Comparison of ENCODE assay signal across 14 mouse cellular contexts in the genomic region with DNA sequence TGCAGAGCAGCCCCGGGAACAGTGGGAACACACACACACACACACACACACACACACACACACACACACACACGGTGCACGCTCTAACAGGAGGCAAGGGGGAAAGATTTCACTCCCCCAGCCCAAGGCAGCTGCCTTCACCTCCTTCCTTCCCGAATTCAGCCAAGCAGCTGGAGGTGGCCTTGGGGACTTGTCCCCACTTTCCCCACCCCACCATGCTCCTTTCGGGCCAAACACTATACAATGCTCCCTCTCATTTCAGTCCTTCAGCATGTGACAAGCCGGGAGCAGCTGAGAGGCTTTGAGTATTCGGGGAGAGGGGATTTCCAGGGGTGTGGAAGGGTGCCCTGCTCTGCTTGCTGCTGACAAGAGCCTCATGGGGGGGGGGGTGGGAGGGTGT. TPM values are rescaled to one million over a fixed set of nuclear protein-coding genes. Genes with fewer than 3 reads are reported as not detected.
A peak's percentile ranks its signal among the peaks of the same experiment; 100 is the strongest.
DNase-seq lines count a peak whose midpoint lies in the region; ATAC-seq and TF ChIP-seq lines count a peak whose summit lies in the region.
"Had no signal": no experiment of that assay in that cellular context is flagged by ENCODE, and none has a peak within 500 bp of the region (broad histone marks: within the 10 kb centered on the region; RNA-seq: fewer than 3 reads in every experiment).

No protein-coding gene starts in this region.

- H3K27me3 ChIP-seq in midbrain, embryonic 10.5 days (ENCODE audit: low read depth, poor library complexity, severe bottlenecking): peaks cover 53% of the 10 kb centered on the region
- H3K27me3 ChIP-seq in midbrain, embryonic 11.5 days (ENCODE audit: control insufficient read depth, insufficient read depth, low read length): peaks cover 11% of the 10 kb centered on the region
- H3K27me3 ChIP-seq in embryonic facial prominence, embryonic 14.5 days (replicated peaks; ENCODE audit: control insufficient read depth, insufficient read depth, low read length): peaks cover 8% of the 10 kb centered on the region; the same call in 1 of the 2 replicates
- peaks cover 46% of the 10 kb centered on the region for H3K27me3 ChIP-seq in limb, embryonic 10.5 days (ENCODE audit: low read depth, poor library complexity, severe bottlenecking)
- no peaks in the 10 kb centered on the region for H3K27me3 ChIP-seq in stomach, postnatal 0 days (ENCODE audit: control insufficient read depth, insufficient read depth, low read length)

- no peaks in the 10 kb centered on the region for H3K36me3 ChIP-seq in midbrain, embryonic 10.5 days
- no peaks in the 10 kb centered on the region for H3K36me3 ChIP-seq in midbrain, embryonic 11.5 days (ENCODE audit: control insufficient read depth, insufficient read depth, low read length)
- H3K36me3 ChIP-seq in embryonic facial prominence, embryonic 14.5 days (ENCODE audit: control insufficient read depth, insufficient read depth, low read length): no peaks in the 10 kb centered on the region
- 0 out of 2 replicates have a peak, but pooled peaks cover 2% of the 10 kb centered on the region for H3K36me3 ChIP-seq in limb, embryonic 10.5 days
- H3K36me3 ChIP-seq in stomach, postnatal 0 days (ENCODE audit: control insufficient read depth, insufficient read depth, low read length): no peaks in the 10 kb centered on the region

- peak overlapping the region; percentile 79 for H3K27ac ChIP-seq in midbrain, embryonic 10.5 days (replicated peaks)
- no peak overlapping the region for H3K27ac ChIP-seq in midbrain, embryonic 11.5 days (ENCODE audit: low read depth, low read length)
- H3K27ac ChIP-seq in embryonic facial prominence, embryonic 14.5 days (replicated peaks; ENCODE audit: low read depth, low read length): peak overlapping the region; percentile 41; the same call in 1 of the 2 replicates
- H3K27ac ChIP-seq in limb, embryonic 10.5 days: peak overlapping the region; percentile 72
- H3K27ac ChIP-seq in stomach, postnatal 0 days (replicated peaks): no peak overlapping the region
- H3K27ac ChIP-seq: heart, adult 2 months had no signal

- peaks cover 76% of the 10 kb centered on the region for H3K4me1 ChIP-seq in midbrain, embryonic 10.5 days
- H3K4me1 ChIP-seq in midbrain, embryonic 11.5 days (ENCODE audit: control insufficient read depth, insufficient read depth, low read length): peaks cover 23% of the 10 kb centered on the region
- peaks cover 23% of the 10 kb centered on the region for H3K4me1 ChIP-seq in embryonic facial prominence, embryonic 14.5 days (ENCODE audit: control insufficient read depth, insufficient read depth, low read length)
- H3K4me1 ChIP-seq in limb, embryonic 10.5 days: peaks cover 43% of the 10 kb centered on the region
- 0 out of 2 replicates have a peak, but pooled peaks cover 6% of the 10 kb centered on the region for H3K4me1 ChIP-seq in stomach, postnatal 0 days (replicated peaks; ENCODE audit: control insufficient read depth, insufficient read depth)

- no peak overlapping the region for H3K4me2 ChIP-seq in midbrain, embryonic 11.5 days
- H3K4me2 ChIP-seq in embryonic facial prominence, embryonic 14.5 days (ENCODE audit: low read depth, low read length): no peak overlapping the region
- H3K4me2 ChIP-seq in stomach, postnatal 0 days (replicated peaks; ENCODE audit: low read depth): no peak overlapping the region

- DNase-seq in midbrain, embryonic 10.5 days (ENCODE audit: low spot score): no peak
- no peak for DNase-seq in midbrain, embryonic 11.5 days (ENCODE audit: low spot score, missing footprints)
- peak; percentile 72 for DNase-seq in embryonic facial prominence, embryonic 14.5 days (ENCODE audit: low spot score)
- peak; percentile 34 for DNase-seq in limb, embryonic 10.5 days (ENCODE audit: low spot score)
- DNase-seq in stomach, postnatal 0 days (ENCODE audit: low spot score): peak; percentile 18
- no peak for DNase-seq in MN1 (ENCODE audit: low spot score)
- no peak for DNase-seq in heart, postnatal 14 days
- DNase-seq: heart, adult 2 months; lung, postnatal 36 days; right cerebral cortex, adult 18-20 months; thymus, postnatal 4 days had no signal

- H3K9ac ChIP-seq in midbrain, embryonic 11.5 days (ENCODE audit: low read length): no peak overlapping the region
- H3K9ac ChIP-seq in embryonic facial prominence, embryonic 14.5 days (ENCODE audit: low read depth, low read length): peak overlapping the region; percentile 25; the same call in 1 of the 2 replicates
- no peak overlapping the region for H3K9ac ChIP-seq in stomach, postnatal 0 days (ENCODE audit: low read length)

- peak overlapping the region; percentile 11; the same call in 1 of the 2 replicates for H3K4me3 ChIP-seq in midbrain, embryonic 10.5 days
- H3K4me3 ChIP-seq in midbrain, embryonic 11.5 days (ENCODE audit: low read depth, low read length): no peak overlapping the region
- H3K4me3 ChIP-seq in embryonic facial prominence, embryonic 14.5 days (ENCODE audit: low read depth, low read length): no peak overlapping the region
- no peak overlapping the region for H3K4me3 ChIP-seq in limb, embryonic 10.5 days
- H3K4me3 ChIP-seq in stomach, postnatal 0 days (ENCODE audit: low read depth, low read length): no peak overlapping the region
- H3K4me3 ChIP-seq: heart, adult 2 months; layer of hippocampus, adult 2 months had no signal

- no peak for TF ChIP-seq CTCF in stomach, postnatal 0 days (IDR thresholded peaks at IDR 0.05; ENCODE audit: low read depth)

- intact Hi-C loops in heart, postnatal 14 days (cut with DNase I): no loop called here

- WGBS in midbrain, embryonic 10.5 days: 34% methylated on average over 7 of the region's 7 CpGs
- 30% methylated on average over 7 of the region's 7 CpGs for WGBS in midbrain, embryonic 11.5 days
- WGBS in embryonic facial prominence, embryonic 14.5 days: 7% methylated on average over 4 of the region's 7 CpGs
- WGBS in limb, embryonic 10.5 days: 40% methylated on average over 7 of the region's 7 CpGs
- 37% methylated on average over 7 of the region's 7 CpGs for WGBS in stomach, postnatal 0 days

- no peak for TF ChIP-seq EP300 in stomach, postnatal 0 days (optimal IDR thresholded peaks at IDR 0.05)

- ATAC-seq in midbrain, embryonic 11.5 days (ENCODE audit: low FRiP score): no peak
- peak; percentile 21; the same call in 1 of the 2 replicates for ATAC-seq in embryonic facial prominence, embryonic 14.5 days (ENCODE audit: low read depth)
- no peak for ATAC-seq in stomach, postnatal 0 days (ENCODE audit: low FRiP score, low TSS enrichment)

- H3K9me3 ChIP-seq in midbrain, embryonic 10.5 days (replicated peaks): no peaks in the 10 kb centered on the region
- no peaks in the 10 kb centered on the region for H3K9me3 ChIP-seq in midbrain, embryonic 11.5 days (ENCODE audit: control insufficient read depth, low read length)
- H3K9me3 ChIP-seq in embryonic facial prominence, embryonic 14.5 days (ENCODE audit: control insufficient read depth, low read length): no peaks in the 10 kb centered on the region
- no peaks in the 10 kb centered on the region for H3K9me3 ChIP-seq in limb, embryonic 10.5 days (replicated peaks)
- no peaks in the 10 kb centered on the region for H3K9me3 ChIP-seq in stomach, postnatal 0 days (ENCODE audit: control insufficient read depth, low read length)

RNA-seq across cellular contexts. Expression of a gene that starts 19.3 kb away (rescaled TPM):
- polyA plus RNA-seq in midbrain, embryonic 10.5 days (2016; fragmentation: Nextera tagmentation; extraction: Ambion mirVana): 2.7 and 3.7 TPM in 2 replicates
- 3.3 and 3.7 TPM in 2 replicates for polyA plus RNA-seq in midbrain, embryonic 11.5 days (2014; fragmentation: Nextera tagmentation; extraction: Ambion mirVana)
- polyA plus RNA-seq in embryonic facial prominence, embryonic 14.5 days (2014; fragmentation: Nextera tagmentation; extraction: Ambion mirVana): 6.1 and 6.2 TPM in 2 replicates
- polyA plus RNA-seq in limb, embryonic 10.5 days (2016; fragmentation: Nextera tagmentation; extraction: Ambion mirVana): 4.0 and 4.1 TPM in 2 replicates
- polyA plus RNA-seq in stomach, postnatal 0 days (2015; fragmentation: Nextera tagmentation; extraction: Ambion mirVana): 9.6 and 10.3 TPM in 2 replicates
- total RNA-seq in heart, postnatal 14 days (2021): 1 to 10 TPM; 4.8 to 5.7 TPM

RNA-seq across cellular contexts. Expression of a gene that starts 45.5 kb away (rescaled TPM):
- polyA plus RNA-seq in midbrain, embryonic 10.5 days (2016; fragmentation: Nextera tagmentation; extraction: Ambion mirVana): 0.30 and 0.47 TPM in 2 replicates
- polyA plus RNA-seq in midbrain, embryonic 11.5 days (2014; fragmentation: Nextera tagmentation; extraction: Ambion mirVana): 0.51 and 0.53 TPM in 2 replicates
- polyA plus RNA-seq in embryonic facial prominence, embryonic 14.5 days (2014; fragmentation: Nextera tagmentation; extraction: Ambion mirVana): 7.9 and 11.7 TPM in 2 replicates
- polyA plus RNA-seq in limb, embryonic 10.5 days (2016; fragmentation: Nextera tagmentation; extraction: Ambion mirVana): 0.36 and 0.39 TPM in 2 replicates
- 2.9 and 3.2 TPM in 2 replicates for polyA plus RNA-seq in stomach, postnatal 0 days (2015; fragmentation: Nextera tagmentation; extraction: Ambion mirVana)
- 10 to 100 TPM; 11.4 to 12.5 TPM for total RNA-seq in heart, postnatal 14 days (2021)
- total RNA-seq: common myeloid progenitor, adult 5-6 weeks; liver, adult 2 months had no signal

RNA-seq across cellular contexts. Expression of a gene that starts 52.3 kb away (rescaled TPM):
- polyA plus RNA-seq in midbrain, embryonic 10.5 days (2016; fragmentation: Nextera tagmentation; extraction: Ambion mirVana): 107 and 111 TPM in 2 replicates
- 105 and 106 TPM in 2 replicates for polyA plus RNA-seq in midbrain, embryonic 11.5 days (2014; fragmentation: Nextera tagmentation; extraction: Ambion mirVana)
- 74.9 and 78.3 TPM in 2 replicates for polyA plus RNA-seq in embryonic facial prominence, embryonic 14.5 days (2014; fragmentation: Nextera tagmentation; extraction: Ambion mirVana)
- polyA plus RNA-seq in limb, embryonic 10.5 days (2016; fragmentation: Nextera tagmentation; extraction: Ambion mirVana): 98.9 and 103 TPM in 2 replicates
- polyA plus RNA-seq in stomach, postnatal 0 days (2015; fragmentation: Nextera tagmentation; extraction: Ambion mirVana): 41.3 and 44.2 TPM in 2 replicates
- total RNA-seq in heart, postnatal 14 days (2021): 10 to 100 TPM; 26.5 to 30.5 TPM

RNA-seq across cellular contexts. Expression of a gene that starts 52.4 kb away (rescaled TPM):
- 28.2 and 28.8 TPM in 2 replicates for polyA plus RNA-seq in midbrain, embryonic 10.5 days (2016; fragmentation: Nextera tagmentation; extraction: Ambion mirVana)
- 20.0 and 26.9 TPM in 2 replicates for polyA plus RNA-seq in midbrain, embryonic 11.5 days (2014; fragmentation: Nextera tagmentation; extraction: Ambion mirVana)
- 12.6 and 15.5 TPM in 2 replicates for polyA plus RNA-seq in embryonic facial prominence, embryonic 14.5 days (2014; fragmentation: Nextera tagmentation; extraction: Ambion mirVana)
- polyA plus RNA-seq in limb, embryonic 10.5 days (2016; fragmentation: Nextera tagmentation; extraction: Ambion mirVana): 29.7 and 34.5 TPM in 2 replicates
- polyA plus RNA-seq in stomach, postnatal 0 days (2015; fragmentation: Nextera tagmentation; extraction: Ambion mirVana): 3.7 and 4.5 TPM in 2 replicates
- total RNA-seq in heart, postnatal 14 days (2021): 10 to 100 TPM; 16.7 to 17.7 TPM

Comparison
In these comparisons a context has a peak if more than half of its experiments do, and no peak if none do; other contexts are left out.
1. H3K27ac ChIP-seq: peak in midbrain, embryonic 10.5 days (single experiment), embryonic facial prominence, embryonic 14.5 days (single experiment) and limb, embryonic 10.5 days (single experiment); none in midbrain, embryonic 11.5 days (single experiment) and stomach, postnatal 0 days (single experiment).
2. DNase-seq: peak in embryonic facial prominence, embryonic 14.5 days (single experiment), limb, embryonic 10.5 days (single experiment) and stomach, postnatal 0 days (single experiment); none in midbrain, embryonic 10.5 days (single experiment), midbrain, embryonic 11.5 days (single experiment), MN1 (single experiment) and heart, postnatal 14 days (0 of 2).